Mouse (Mus musculus) activated CD4-positive, CD25-positive, alpha-beta regulatory T cell (primary cell): ENCODE measurements around the gene Hist1h2bg. TPM values are rescaled to one million over a fixed set of nuclear protein-coding genes. Genes with fewer than 3 reads are reported as not detected.

ENCODE experiments used
- polyA plus RNA-seq, 2 experiments: library from polyadenylated mRNA; unstranded; fragments of 100-300 nt; shearing (Covaris generic); gene quantifications; one replicate each; pipeline ENCODE4 v1.2.1; 2017

The Hist1h2bg gene
- 1 to 10 TPM; 2.7 to 5.0 TPM for polyA plus RNA-seq

DNA sequence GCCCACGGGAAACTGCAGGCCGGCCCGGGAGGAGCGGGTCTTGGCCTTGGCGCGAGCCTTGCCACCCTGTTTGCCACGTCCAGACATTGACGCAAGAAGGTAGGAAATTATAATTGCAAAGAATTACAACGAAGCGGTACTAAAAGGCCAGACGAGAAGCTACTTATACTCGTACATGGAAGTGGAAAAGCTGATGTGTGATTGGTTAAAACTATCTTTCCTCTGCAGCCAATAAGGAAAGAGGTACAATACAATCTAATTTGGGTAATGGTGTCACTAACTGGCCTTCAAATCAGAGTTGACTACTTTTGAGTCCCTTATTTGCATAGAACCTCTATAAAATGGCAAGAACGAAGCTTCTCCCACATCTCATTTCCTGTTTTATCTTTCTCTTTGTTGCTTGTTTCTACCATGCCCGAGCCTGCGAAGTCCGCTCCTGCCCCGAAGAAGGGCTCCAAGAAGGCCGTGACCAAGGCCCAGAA lies at the start of gene Hist1h2bg, which contains the start of gene Hist1h2ae:
Hist1h2bg (plus strand) TSS at position 375 of the 482 bp plus-strand sequence.
Hist1h2ae (minus strand) TSS at position 199 of the 482 bp plus-strand sequence.

GRCm38 (mm10) chr13:23530901-23531875 lies 40.0 kb upstream of the Hist1h2bg start, which contains the start of gene Hist1h4h:
Hist1h4h (plus strand) TSS chr13:23531050.

GRCm38 (mm10) chr13:23533560-23534367 lies 37.4 kb upstream of the Hist1h2bg start, which contains the start of gene Hist1h2af:
Hist1h2af (plus strand) TSS chr13:23533906.

DNA sequence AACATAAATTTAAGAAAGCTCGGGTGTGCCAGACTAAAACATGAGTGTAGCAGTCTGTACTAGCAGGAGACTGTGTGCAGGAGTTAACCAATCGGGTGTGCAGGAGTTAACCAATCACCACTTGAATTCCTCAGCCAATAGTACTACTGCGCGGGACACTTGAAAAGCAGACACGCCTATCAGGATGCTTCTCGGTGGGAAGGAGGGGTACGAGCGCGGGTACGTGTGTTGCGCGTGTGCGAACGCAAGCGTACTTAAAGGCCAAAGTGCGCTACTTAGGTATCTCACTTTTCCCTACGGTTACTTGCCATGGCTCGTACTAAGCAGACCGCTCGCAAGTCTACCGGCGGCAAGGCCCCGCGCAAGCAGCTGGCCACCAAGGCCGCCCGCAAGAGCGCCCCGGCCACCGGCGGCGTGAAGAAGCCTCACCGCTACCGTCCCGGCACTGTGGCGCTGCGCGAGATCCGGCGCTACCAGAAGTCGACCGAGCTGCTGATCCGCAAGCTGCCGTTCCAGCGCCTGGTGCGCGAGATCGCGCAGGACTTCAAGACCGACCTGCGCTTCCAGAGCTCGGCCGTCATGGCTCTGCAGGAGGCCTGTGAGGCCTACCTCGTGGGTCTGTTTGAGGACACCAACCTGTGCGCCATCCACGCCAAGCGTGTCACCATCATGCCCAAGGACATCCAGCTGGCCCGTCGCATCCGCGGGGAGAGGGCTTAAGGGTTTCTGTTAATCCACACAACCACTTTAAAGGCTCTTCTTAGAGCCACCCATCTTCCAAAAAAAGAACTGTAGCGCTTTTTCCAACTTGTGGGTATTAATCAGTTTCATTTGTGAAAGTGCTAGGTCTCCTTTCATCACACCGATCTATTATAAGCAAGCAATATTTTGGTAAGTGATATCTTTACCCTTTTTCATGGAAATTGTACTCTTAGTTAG lies 35.8 kb upstream of the Hist1h2bg start, which contains the start of gene Hist1h3g:
Hist1h3g (plus strand) TSS at position 286 of the 939 bp plus-strand sequence.

GRCm38 (mm10) chr13:23542999-23543607 lies 28.1 kb upstream of the Hist1h2bg start, which contains the start of gene Hist1h2bh:
Hist1h2bh (minus strand) TSS chr13:23543392.

DNA sequence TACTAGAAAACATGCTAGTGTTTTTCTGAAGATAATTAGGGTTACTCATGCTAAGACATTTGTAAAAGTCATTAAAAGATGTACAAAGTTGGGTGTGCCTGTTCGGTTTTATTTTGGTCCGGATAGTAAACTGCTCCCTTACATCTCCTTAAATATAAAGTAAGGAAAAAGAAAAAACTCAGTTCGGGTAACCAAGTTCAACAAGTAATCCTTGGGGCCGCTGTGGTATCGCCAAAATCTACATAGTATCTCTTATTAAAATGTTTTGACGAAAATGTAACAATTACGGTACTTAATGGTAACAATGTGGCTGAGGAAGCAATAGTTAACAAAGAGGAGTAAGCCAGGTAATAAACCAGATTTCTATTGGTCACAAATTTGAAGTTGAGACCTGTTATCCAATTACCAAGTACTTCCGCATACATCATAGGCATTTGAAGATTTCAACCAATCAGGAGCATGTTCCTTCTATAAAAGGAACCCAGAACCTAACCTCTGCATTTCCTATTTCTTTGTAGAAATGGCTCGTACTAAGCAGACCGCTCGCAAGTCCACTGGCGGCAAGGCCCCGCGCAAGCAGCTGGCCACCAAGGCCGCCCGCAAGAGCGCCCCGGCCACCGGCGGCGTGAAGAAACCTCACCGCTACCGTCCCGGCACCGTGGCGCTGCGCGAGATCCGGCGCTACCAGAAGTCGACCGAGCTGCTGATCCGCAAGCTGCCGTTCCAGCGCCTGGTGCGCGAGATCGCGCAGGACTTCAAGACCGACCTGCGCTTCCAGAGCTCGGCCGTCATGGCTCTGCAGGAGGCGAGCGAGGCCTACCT lies 27.0 kb upstream of the Hist1h2bg start, which contains the start of gene Hist1h3f:
Hist1h3f (plus strand) TSS at position 88 of the 822 bp plus-strand sequence.

DNA sequence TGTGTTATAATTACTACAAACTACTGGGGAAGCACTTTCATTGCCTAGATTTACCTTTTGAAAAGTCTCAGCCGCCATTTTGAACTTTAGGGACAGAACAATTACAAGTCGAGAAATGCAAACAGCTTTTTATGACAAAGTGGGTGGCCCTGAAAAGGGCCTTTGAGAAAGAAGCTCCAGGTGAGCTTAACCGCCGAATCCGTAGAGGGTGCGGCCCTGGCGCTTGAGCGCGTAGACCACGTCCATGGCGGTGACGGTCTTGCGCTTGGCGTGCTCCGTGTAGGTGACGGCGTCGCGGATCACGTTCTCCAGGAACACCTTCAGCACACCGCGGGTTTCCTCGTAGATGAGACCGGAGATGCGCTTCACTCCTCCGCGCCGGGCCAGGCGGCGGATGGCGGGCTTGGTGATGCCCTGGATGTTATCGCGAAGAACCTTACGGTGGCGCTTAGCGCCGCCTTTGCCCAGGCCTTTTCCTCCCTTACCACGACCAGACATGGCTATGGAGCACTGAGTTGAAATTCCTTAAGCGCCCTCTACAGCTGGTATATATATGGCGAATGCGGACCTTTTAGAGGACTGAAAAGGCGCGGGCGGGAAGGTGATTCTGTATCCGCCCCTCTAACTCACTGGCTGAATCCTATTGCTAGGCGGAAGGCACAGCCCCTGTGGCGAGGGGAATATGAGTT lies 19.9 kb upstream of the Hist1h2bg start, which contains the start of gene Hist1h4f:
Hist1h4f (minus strand) TSS at position 503 of the 689 bp plus-strand sequence.

DNA sequence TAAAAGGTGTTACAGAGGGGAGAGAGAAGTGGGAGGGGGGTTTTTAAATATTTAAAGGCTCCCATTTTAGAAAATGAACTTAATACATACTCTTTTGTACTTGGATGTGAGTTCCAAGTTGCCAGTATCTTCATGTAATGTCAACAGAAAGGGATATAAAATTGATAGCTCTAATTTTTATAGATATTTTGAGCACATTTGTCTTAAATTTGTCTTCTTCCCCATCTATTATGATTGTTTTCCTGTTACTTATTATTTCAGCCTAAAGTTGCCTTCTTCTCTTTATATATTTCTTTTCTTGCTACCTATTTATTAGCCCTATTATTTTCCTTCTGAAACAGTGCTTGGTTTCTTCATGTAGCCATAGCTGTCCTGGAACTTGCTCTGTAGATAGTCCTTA lies 18.2 kb upstream of the Hist1h2bg start, which contains the start of gene Hist1h1d:
Hist1h1d (plus strand) TSS at position 301 of the 400 bp plus-strand sequence.

GRCm38 (mm10) chr13:23561883-23562659 lies 9.1 kb upstream of the Hist1h2bg start, which contains the start of gene Hist1h3e:
Hist1h3e (minus strand) TSS chr13:23562369.

GRCm38 (mm10) chr13:23573898-23574524 lies 2.8 kb downstream of the Hist1h2bg start, which contains the start of the genes Hist1h2bf and Hist1h2ad:
Hist1h2bf (minus strand) TSS chr13:23574196.
Hist1h2ad (plus strand) TSS chr13:23574381.

DNA sequence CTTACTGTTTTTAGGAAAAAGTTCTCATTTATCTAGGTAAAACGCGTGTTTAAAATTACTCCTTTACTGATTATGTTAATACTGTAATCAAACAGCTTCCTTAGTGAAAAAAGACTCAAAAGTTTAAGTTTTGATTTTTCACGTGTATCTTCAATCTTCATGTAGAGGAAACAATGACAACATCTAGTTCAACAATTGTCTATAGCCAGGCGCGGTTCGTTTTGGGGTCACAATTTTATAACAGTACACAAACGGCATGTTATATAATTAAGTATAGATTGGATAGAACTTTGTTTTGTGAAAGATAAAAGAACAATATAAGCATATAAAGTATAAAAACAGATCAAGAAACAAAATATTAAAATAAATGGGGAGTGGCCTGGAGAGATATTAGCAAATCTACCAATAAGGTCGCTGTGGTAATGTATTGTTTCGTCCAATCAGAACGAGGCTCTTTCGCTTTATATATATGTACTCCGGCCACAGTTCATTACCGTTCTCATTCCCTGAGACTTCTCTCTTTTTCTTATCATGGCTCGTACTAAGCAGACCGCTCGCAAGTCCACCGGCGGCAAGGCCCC lies 4.2 kb downstream of the Hist1h2bg start, which contains the start of gene Hist1h3d:
Hist1h3d (plus strand) TSS at position 493 of the 581 bp plus-strand sequence.

DNA sequence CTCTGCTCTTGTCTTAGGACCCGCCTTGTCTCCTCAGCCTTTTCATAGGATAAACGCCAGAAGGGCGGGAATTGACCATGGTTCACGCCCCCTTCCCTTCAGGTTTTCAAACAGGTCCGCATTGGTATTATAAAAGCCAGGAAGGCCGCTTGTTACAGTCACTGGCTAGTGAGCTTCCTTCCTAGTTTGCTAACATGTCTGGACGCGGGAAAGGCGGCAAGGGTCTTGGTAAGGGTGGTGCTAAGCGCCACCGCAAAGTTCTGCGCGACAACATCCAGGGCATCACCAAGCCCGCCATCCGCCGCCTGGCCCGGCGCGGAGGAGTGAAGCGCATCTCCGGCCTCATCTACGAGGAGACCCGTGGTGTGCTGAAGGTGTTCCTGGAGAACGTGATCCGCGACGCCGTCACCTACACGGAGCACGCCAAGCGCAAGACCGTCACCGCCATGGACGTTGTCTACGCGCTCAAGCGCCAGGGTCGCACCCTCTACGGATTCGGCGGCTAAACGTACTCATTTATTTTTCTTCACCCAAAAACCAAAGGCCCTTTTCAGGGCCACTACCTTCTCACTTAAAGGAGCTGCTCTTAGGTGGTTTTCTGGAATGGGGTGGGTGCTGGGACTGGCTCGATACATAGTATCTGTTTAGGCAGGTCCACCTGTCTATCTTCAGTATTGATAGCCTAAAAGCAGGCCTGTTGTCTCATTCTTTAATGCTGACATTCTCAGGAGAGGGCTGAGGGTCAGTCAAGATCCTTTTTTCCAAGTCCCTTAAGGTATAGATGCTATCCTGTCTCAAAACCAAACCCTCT lies 10.4 kb downstream of the Hist1h2bg start, which contains the start of gene Hist1h4d:
Hist1h4d (plus strand) TSS at position 191 of the 811 bp plus-strand sequence.

DNA sequence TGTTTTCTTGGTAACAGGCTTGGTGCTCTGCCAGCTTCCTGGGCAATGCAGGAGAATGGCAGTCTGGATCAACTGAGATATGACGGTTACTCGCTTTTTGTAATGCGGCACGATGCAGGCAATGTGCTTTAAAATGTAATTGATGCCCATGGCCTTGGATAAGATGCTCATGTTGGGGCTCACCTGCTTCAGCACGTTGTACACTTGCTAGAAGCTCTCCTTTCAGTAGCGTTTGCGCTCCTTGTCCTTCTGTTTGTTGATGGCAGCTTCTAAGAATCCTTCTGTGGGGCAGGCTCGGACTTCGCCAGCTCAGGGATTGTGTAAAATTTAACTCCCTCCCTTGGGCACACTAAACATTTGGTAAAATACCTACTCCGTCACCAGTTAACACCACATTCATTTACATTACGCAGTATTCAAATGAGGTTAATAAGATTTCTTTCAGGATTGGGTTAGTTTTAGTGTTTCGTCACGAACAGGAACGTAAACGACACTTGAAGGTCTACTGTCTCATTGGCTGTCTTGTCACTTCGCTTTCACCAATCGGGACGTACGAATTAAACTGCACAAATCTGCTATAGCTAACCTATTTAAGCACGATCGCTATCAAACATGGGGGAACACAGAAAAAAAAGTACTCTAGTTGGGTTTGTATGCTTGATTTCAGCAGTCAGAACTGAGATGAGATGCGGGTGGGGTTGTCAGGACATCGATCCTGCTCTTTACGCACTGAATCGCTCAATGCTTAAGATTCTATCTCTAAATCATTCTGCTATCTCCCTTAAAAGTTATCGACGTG lies 49.7 kb downstream of the Hist1h2bg start, which contains the start of gene Hist1h2be:
Hist1h2be (minus strand) TSS at position 392 of the 799 bp plus-strand sequence.

